Mouse (Mus musculus) neural tube, embryonic 12.5 days (tissue): ENCODE results near the gene Mn1. TPM values are rescaled to one million over a fixed set of nuclear protein-coding genes. Genes with fewer than 3 reads are reported as not detected.

Experiments
- ATAC-seq: fragments of 200-750 bp; cut with Nextera tagmentation; 2 replicates; pipeline ENCODE4 v1.8.0; 2017; ENCODE audit warnings: low read depth, mild to moderate bottlenecking, moderate TSS enrichment, moderate library complexity; ENCODE audit not compliant: low FRiP score
- H3K27ac ChIP-seq: fragments of 300-500 bp; sonication (generic); 2 replicates; pipeline ENCODE4 v1.5.1; 2016
- H3K27me3 ChIP-seq: fragments of 300-500 bp; sonication (generic); replicated peaks from 2 replicates; pipeline ENCODE4 v1.6.1; 2016; ENCODE audit warnings: mild to moderate bottlenecking
- H3K36me3 ChIP-seq: fragments of 300-500 bp; sonication (generic); 2 replicates; pipeline ENCODE4 v1.6.1; 2016; ENCODE audit warnings: mild to moderate bottlenecking
- H3K4me1 ChIP-seq: fragments of 300-500 bp; sonication (generic); 2 replicates; pipeline ENCODE4 v1.6.1; 2016
- H3K4me2 ChIP-seq: fragments of 300-500 bp; sonication (generic); replicated peaks from 2 replicates; pipeline ENCODE4 v1.6.1; 2016; ENCODE audit warnings: mild to moderate bottlenecking
- H3K4me3 ChIP-seq: fragments of 300-500 bp; sonication (generic); 2 replicates; pipeline ENCODE4 v1.5.1; 2016
- H3K9ac ChIP-seq: fragments of 300-500 bp; sonication (generic); 2 replicates; pipeline ENCODE4 v1.6.1; 2016; ENCODE audit warnings: mild to moderate bottlenecking
- H3K9me3 ChIP-seq: fragments of 300-500 bp; sonication (generic); 2 replicates; pipeline ENCODE4 v1.6.1; 2016; ENCODE audit warnings: mild to moderate bottlenecking
- WGBS: fragments of 180-500 bp; shearing (Covaris S2); methylation state at CpG from one replicate; pipeline ENCODE4 v1.1.7; 2016; 5-methylcytosine and 5-hydroxymethylcytosine counted together
- polyA plus RNA-seq: library from polyadenylated mRNA; unstranded; fragments of >200 nt; fragmentation: Nextera tagmentation; extraction: Ambion mirVana; gene quantifications from 2 replicates; pipeline ENCODE4 v1.2.1, GENCODE M21; 2016

Mn1 gene
- 25.8 and 29.9 TPM in 2 replicates for polyA plus RNA-seq

GRCm38 (mm10) chr5:111416591-111417374 is at the start of gene Mn1:
Gene Mn1, plus strand, starts transcription at chr5:111417362.
- Histone ChIP-seq H3K36me3 (peaks cover 28% of the 10 kb centered on the region), H3K9me3 (no peaks in the 10 kb centered on the region), H3K9ac (peak within 1 kb of the TSS; percentile 97), H3K27ac (peak within 1 kb of the TSS; percentile 90), H3K4me2 (peak within 1 kb of the TSS; percentile 98), H3K4me3 (peak within 1 kb of the TSS; percentile 95), H3K4me1 (peaks cover 66% of the 10 kb centered on the region), H3K27me3 (0 out of 2 replicates have a peak, but pooled peaks cover 8% of the 10 kb centered on the region)
- peak; percentile 90 for ATAC-seq
- WGBS, result under 1% methylated on average over 88 of the region's 88 CpGs

DNA sequence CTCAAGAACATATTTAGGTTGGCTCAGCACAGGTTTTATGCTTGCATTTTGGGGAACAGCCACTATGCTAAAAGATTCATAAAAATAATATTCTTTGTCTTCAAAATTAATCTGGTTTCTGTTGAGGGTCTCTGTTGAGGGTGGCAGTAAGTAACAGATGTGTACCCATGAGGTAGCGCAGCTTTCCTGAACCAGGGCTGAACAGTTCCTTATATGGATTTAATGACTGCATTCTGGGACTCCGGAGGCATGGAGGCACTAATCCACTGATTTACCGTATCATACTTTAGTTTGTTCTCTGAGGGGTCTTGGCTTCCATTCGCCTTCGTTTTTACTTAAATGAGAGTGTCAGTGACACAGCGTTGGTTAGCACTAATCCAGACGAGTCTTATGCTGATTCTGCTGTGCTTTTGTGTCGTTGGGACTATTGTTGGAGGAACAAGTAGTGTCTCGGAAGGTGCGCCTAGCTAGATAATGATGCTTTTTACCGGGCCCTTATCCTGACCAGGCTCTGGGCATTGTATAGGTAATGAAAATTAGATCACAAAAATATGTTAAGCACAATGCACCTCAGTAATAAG is 49.1 kb upstream of the Mn1 start:
- Histone ChIP-seq H3K4me1 (peaks cover 24% of the 10 kb centered on the region), H3K36me3 (peaks cover 29% of the 10 kb centered on the region), H3K4me2 (no peak overlapping the region), H3K27ac (0 out of 2 replicates have a peak overlapping the region, but pooled peaks have one; percentile 57), H3K27me3 (no peaks in the 10 kb centered on the region), H3K9me3 (no peaks in the 10 kb centered on the region), H3K9ac (no peak overlapping the region), H3K4me3 (no peak overlapping the region)
- ATAC-seq, result no peak
- WGBS, result 66% methylated on average over 11 of the region's 11 CpGs

DNA sequence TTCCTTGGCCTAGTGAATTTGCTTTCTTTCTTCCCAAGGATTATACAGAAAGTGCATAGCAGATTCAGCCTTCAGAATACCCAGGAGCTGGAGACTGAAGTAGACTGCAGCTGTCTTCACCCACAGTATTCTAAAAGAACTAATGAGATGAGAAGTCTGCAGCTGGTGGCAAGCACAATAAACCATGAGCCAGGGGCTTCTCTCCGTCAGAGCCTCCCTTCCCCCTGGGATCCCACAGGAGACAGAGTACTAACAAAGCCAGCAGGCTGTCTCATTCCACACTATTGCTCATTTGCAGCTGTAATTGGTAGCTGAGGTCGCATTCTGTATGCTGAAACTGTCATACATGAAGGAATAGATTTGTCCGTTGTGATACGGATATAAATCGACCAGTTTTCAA is 48.6 kb upstream of the Mn1 start:
- Histone ChIP-seq H3K4me2 (no peak overlapping the region), H3K27ac (no peak overlapping the region), H3K27me3 (no peaks in the 10 kb centered on the region), H3K9me3 (no peaks in the 10 kb centered on the region), H3K4me3 (no peak overlapping the region), H3K4me1 (peaks cover 24% of the 10 kb centered on the region), H3K36me3 (peaks cover 33% of the 10 kb centered on the region), H3K9ac (no peak overlapping the region)
- WGBS, result 54% methylated on average over 5 of the region's 5 CpGs
- peak; percentile 75; the same call in 1 of the 2 replicates for ATAC-seq

DNA sequence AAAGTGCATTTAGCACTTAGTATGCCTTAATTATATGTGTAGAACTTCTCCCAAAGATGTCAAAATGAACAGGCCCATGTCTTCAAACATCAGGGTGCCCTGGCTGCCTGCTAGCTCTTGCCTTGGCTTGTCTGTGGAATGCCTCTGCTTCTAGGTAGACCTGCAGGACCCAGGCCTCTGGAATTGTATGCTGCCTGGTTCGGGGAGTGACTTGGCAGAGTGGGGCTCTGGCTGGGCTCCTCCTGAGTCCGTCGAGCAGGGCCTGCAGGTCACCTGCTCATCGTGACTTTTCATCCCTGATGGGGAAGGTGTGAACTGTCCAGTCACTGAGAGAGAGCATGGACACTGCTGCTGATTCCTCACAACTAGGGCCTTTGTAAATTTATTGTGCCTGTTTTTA is 41.5 kb upstream of the Mn1 start:
- Histone ChIP-seq H3K9ac (no peak overlapping the region), H3K4me3 (no peak overlapping the region), H3K4me2 (no peak overlapping the region), H3K27ac (no peak overlapping the region), H3K9me3 (no peaks in the 10 kb centered on the region), H3K27me3 (no peaks in the 10 kb centered on the region), H3K4me1 (no peaks in the 10 kb centered on the region), H3K36me3 (peaks cover 76% of the 10 kb centered on the region)
- no peak for ATAC-seq
- 92% methylated on average over 4 of the region's 4 CpGs for WGBS

DNA sequence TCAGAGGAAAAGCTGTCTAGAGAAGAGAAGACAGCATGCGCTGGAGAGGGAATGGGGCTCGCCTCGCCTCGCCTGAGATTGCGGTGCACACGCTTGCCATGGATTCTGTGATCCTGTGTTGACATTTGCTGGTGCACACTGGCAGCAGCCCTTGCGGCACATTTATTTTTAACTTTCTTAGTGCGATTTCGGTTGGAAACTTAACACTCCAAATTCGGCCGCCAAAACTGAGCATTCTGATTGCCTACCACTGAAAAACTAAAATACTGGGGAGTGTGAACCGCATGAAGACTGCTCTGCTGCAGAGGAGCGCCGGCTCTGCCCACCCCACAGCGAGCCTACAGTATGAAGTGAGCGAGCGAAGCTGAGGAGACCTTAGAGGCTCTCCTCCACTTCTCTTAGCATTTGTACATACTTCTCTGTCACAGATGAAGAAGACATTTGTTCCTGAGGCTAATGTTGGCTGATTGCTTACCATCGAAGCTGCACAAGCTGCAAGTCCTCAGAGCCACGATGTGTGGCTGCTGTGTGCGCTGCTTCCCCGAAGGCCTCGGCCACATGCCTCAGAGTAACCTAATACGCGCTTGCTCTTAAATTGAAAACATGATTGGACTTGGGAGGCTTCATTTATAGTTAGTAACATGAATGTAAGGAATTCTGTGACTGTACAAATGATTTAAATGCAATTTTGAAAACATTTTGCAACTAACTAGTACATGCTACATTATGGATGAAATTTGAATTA is 40.7 kb upstream of the Mn1 start:
- Histone ChIP-seq H3K27me3 (no peaks in the 10 kb centered on the region), H3K4me2 (no peak overlapping the region), H3K4me1 (no peaks in the 10 kb centered on the region), H3K9ac (no peak overlapping the region), H3K9me3 (no peaks in the 10 kb centered on the region), H3K4me3 (no peak overlapping the region), H3K27ac (no peak overlapping the region), H3K36me3 (peaks cover 76% of the 10 kb centered on the region)
- no peak for ATAC-seq
- WGBS, result 93% methylated on average over 24 of the region's 24 CpGs

- no peak overlapping the region for H3K9ac ChIP-seq
- H3K9me3 ChIP-seq, result no peaks in the 10 kb centered on the region
- H3K4me2 ChIP-seq, result no peak overlapping the region
- no peaks in the 10 kb centered on the region for H3K4me1 ChIP-seq
- no peak overlapping the region for H3K27ac ChIP-seq
- ATAC-seq, result no peak
- no peaks in the 10 kb centered on the region for H3K27me3 ChIP-seq
- H3K4me3 ChIP-seq, result no peak overlapping the region
- WGBS, result 81% methylated on average over 7 of the region's 7 CpGs
- peaks cover 67% of the 10 kb centered on the region for H3K36me3 ChIP-seq
Measured at GRCm38 (mm10) chr5:111378126-111378993, 38.8 kb upstream of the Mn1 start.

GRCm38 (mm10) chr5:111383335-111383734 is 33.8 kb upstream of the Mn1 start:
- Histone ChIP-seq H3K9me3 (no peaks in the 10 kb centered on the region), H3K4me3 (no peak overlapping the region), H3K4me2 (no peak overlapping the region), H3K27ac (no peak overlapping the region), H3K36me3 (peaks cover 68% of the 10 kb centered on the region), H3K9ac (no peak overlapping the region), H3K4me1 (no peaks in the 10 kb centered on the region), H3K27me3 (no peaks in the 10 kb centered on the region)
- ATAC-seq, result no peak
- WGBS, result 89% methylated on average over 5 of the region's 5 CpGs

DNA sequence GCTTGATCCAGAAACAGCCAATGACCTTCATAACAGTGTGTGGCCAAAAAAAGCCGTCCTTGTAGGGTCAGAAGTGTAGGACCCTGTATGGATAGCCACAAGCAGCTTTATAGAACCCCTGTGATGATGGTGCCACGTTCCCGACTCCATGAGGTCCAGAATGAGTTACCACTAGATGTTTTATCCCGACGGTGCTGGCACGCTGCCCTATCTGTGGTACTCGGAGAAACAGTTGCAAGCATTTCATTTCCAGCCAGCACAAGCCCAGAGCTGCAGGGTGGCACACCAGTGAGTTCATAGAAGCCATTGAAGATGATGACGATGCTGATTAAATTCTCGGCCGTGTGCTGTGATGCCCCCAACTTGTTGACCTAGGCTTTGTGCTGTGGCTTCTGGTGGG is 26.3 kb upstream of the Mn1 start:
- H3K4me3 ChIP-seq, result no peak overlapping the region
- H3K4me2 ChIP-seq, result no peak overlapping the region
- no peaks in the 10 kb centered on the region for H3K27me3 ChIP-seq
- WGBS, result 89% methylated on average over 10 of the region's 10 CpGs
- H3K9me3 ChIP-seq, result no peaks in the 10 kb centered on the region
- H3K27ac ChIP-seq, result no peak overlapping the region
- peaks cover 24% of the 10 kb centered on the region for H3K36me3 ChIP-seq
- H3K9ac ChIP-seq, result no peak overlapping the region
- ATAC-seq, result no peak
- H3K4me1 ChIP-seq, result peaks cover 31% of the 10 kb centered on the region

DNA sequence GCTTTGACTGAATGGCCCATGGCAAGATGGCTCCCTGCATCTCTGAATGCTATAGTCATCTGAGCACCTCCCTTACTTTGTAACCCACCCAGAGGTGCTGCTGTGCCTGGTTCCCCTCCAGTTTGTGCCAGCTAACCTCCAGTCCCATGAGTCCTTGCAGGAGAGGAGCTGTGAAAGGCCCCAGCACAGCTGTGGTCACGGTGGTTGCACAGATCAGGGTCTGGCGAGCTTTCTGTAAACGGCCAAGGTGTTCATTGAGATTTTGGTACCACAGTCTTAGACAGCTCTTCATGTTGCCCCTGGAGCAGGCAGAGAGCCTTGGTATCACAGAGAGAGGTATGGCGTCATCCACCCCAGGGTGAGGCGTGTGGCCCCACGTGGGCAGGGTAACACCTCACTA is 25.7 kb upstream of the Mn1 start:
- H3K27ac ChIP-seq, result no peak overlapping the region
- no peaks in the 10 kb centered on the region for H3K27me3 ChIP-seq
- H3K4me1 ChIP-seq, result peaks cover 33% of the 10 kb centered on the region
- H3K4me3 ChIP-seq, result no peak overlapping the region
- WGBS, result 89% methylated on average over 6 of the region's 6 CpGs
- no peaks in the 10 kb centered on the region for H3K9me3 ChIP-seq
- no peak for ATAC-seq
- no peak overlapping the region for H3K4me2 ChIP-seq
- H3K9ac ChIP-seq, result no peak overlapping the region
- H3K36me3 ChIP-seq, result peaks cover 21% of the 10 kb centered on the region

- peak overlapping the region; percentile 13; the same call in 1 of the 2 replicates for H3K4me3 ChIP-seq
- peak overlapping the region; percentile 56 for H3K4me2 ChIP-seq
- H3K27me3 ChIP-seq, result no peaks in the 10 kb centered on the region
- H3K9me3 ChIP-seq, result no peaks in the 10 kb centered on the region
- ATAC-seq, result peak; percentile 78
- 0 out of 2 replicates have a peak overlapping the region, but pooled peaks have one; percentile 13 for H3K9ac ChIP-seq
- H3K36me3 ChIP-seq, result peaks cover 10% of the 10 kb centered on the region
- 8% methylated on average over 17 of the region's 17 CpGs for WGBS
- H3K27ac ChIP-seq, result no peak overlapping the region
- peaks cover 33% of the 10 kb centered on the region for H3K4me1 ChIP-seq
Measured at GRCm38 (mm10) chr5:111393346-111394197, 23.6 kb upstream of the Mn1 start.
